In the genomic region with DNA sequence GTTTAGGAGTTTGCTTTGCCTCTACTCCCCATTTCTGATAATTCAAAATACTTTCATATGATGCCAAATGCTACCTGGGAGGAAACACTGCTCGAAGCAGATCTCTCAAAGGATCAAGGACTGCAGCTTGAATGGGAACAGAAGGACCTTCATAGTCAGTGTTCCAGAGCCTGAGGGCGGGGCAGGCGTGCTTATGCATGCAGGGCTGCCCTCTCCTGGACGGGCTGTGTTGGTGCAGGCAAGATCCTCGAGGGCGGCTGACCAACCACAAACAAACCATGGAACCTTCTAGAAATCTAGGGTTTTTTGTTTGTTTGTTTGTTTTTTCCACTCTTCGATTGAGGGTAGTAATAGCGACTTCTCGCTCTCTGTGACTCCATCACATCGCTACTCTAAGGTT, we compare ENCODE assay signal across 9 mouse cellular contexts. TPM values are rescaled to one million over a fixed set of nuclear protein-coding genes. Genes with fewer than 3 reads are reported as not detected.
DNase-seq lines count a peak whose midpoint lies in the region; ATAC-seq and TF ChIP-seq lines count a peak whose summit lies in the region.
"Had no signal": no experiment of that assay in that cellular context is flagged by ENCODE, and none has a peak within 500 bp of the region (broad histone marks: within the 10 kb centered on the region; RNA-seq: fewer than 3 reads in every experiment).

No protein-coding gene starts in this region.

- peaks cover 17% of the 10 kb centered on the region for H3K4me1 ChIP-seq in heart, embryonic 13.5 days
- H3K4me1 ChIP-seq in lung, postnatal 0 days (ENCODE audit: insufficient read depth, low read depth, low read length) = no peaks in the 10 kb centered on the region

- 43% methylated on average over 10 of the region's 10 CpGs for WGBS in heart, embryonic 13.5 days
- WGBS in large intestine, adult 2 months = 39% methylated on average over 10 of the region's 10 CpGs
- WGBS in lung, postnatal 0 days = 39% methylated on average over 10 of the region's 10 CpGs

- no peak overlapping the region for H3K4me3 ChIP-seq in heart, embryonic 13.5 days
- H3K4me3 ChIP-seq in lung, postnatal 0 days (ENCODE audit: low read depth, low read length) = no peak overlapping the region

- H3K36me3 ChIP-seq in heart, embryonic 13.5 days = no peaks in the 10 kb centered on the region
- H3K36me3 ChIP-seq in lung, postnatal 0 days (ENCODE audit: insufficient read depth, low read length) = no peaks in the 10 kb centered on the region

- peak; percentile 47 to 59 for DNase-seq in CD8-positive naive resting alpha-beta T cell, adult 2 months (ENCODE audit: low read depth in 2 of 2, low spot score in 2 of 2)
- peak; percentile 78 to 82 for DNase-seq in adrenal gland, adult 18-20 months (ENCODE audit: low spot score in 2 of 2)
- peak; percentile 84 for DNase-seq in embryo, embryonic 11 days
- DNase-seq in large intestine, adult 2 months (ENCODE audit: low read depth, low spot score) = peak; percentile 25
- DNase-seq in lung, postnatal 0 days (ENCODE audit: low spot score) = peak; percentile 86
- peak; percentile 44 for DNase-seq in right cerebral cortex, postnatal 25 days
- DNase-seq in urinary bladder, postnatal 36 days (ENCODE audit: low spot score in 2 of 2) = peak; percentile 71 to 79

- H3K9me3 ChIP-seq in heart, embryonic 13.5 days = no peaks in the 10 kb centered on the region
- no peaks in the 10 kb centered on the region for H3K9me3 ChIP-seq in lung, postnatal 0 days (ENCODE audit: low read length)

- H3K9ac ChIP-seq in heart, embryonic 13.5 days = no peak overlapping the region
- no peak overlapping the region for H3K9ac ChIP-seq in lung, postnatal 0 days (replicated peaks; ENCODE audit: low read depth)

- H3K4me2 ChIP-seq in heart, embryonic 13.5 days = peak overlapping the region; percentile 14
- no peak overlapping the region for H3K4me2 ChIP-seq in lung, postnatal 0 days (replicated peaks; ENCODE audit: low read depth, low read length)

- H3K27ac ChIP-seq in heart, embryonic 13.5 days (replicated peaks) = no peak overlapping the region
- H3K27ac ChIP-seq in lung, postnatal 0 days (ENCODE audit: low read length) = no peak overlapping the region

- H3K27me3 ChIP-seq in heart, embryonic 13.5 days (replicated peaks) = no peaks in the 10 kb centered on the region
- H3K27me3 ChIP-seq in lung, postnatal 0 days (replicated peaks; ENCODE audit: insufficient read depth, low read length) = no peaks in the 10 kb centered on the region

- TF ChIP-seq EP300 in lung, postnatal 0 days (IDR thresholded peaks at IDR 0.05) = no peak

- peak; percentile 96 for TF ChIP-seq CTCF in lung, postnatal 0 days (IDR thresholded peaks at IDR 0.05)

- ATAC-seq in heart, embryonic 13.5 days (ENCODE audit: extremely low read depth, insufficient number of reproducible peaks, low FRiP score, low TSS enrichment) = no peak
- peak; percentile 77 for ATAC-seq in lung, postnatal 0 days

RNA-seq across cellular contexts. Expression of gene Slc44a3, which starts 32.0 kb away (rescaled TPM):
- 10 to 100 TPM; 20.3 to 24.1 TPM for total RNA-seq in adrenal gland, adult 18-20 months (2021)
- 1.0 and 1.1 TPM in 2 replicates for polyA plus RNA-seq in heart, embryonic 13.5 days (2015; fragmentation: Nextera tagmentation; extraction: Ambion mirVana)
- polyA plus RNA-seq in large intestine, adult 2 months (2012; rRNA removed) = 12.0 and 20.6 TPM in 2 replicates
- polyA plus RNA-seq in lung, postnatal 0 days (2015; fragmentation: Nextera tagmentation; extraction: Ambion mirVana) = 45.4 and 48.7 TPM in 2 replicates
- total RNA-seq: layer of hippocampus, postnatal 25 days had no signal

Comparison
In these comparisons a context has a peak if more than half of its experiments do, and no peak if none do; other contexts are left out.
1. DNase-seq: peak in every context shown above with its lines; median percentile 86 in lung, postnatal 0 days; 84 in embryo, embryonic 11 days; 80 in adrenal gland, adult 18-20 months; 75 in urinary bladder, postnatal 36 days; 53 in CD8-positive naive resting alpha-beta T cell, adult 2 months; 44 in right cerebral cortex, postnatal 25 days; 25 in large intestine, adult 2 months.